Mouse (Mus musculus): ENCODE data around the gene Gm20696. TPM values are rescaled to one million over a fixed set of nuclear protein-coding genes. Genes with fewer than 3 reads are reported as not detected.
A peak's percentile ranks its signal among the peaks of the same experiment; 100 is the strongest.

Gm20696 gene
- polyA plus RNA-seq, 1 experiment from 2014 or later: 7.5 TPM

GRCm38 (mm10) chr6:99485217-99485883 is 181.2 kb downstream of the Gm20696 start:
- 18% methylated on average over 20 of the region's 20 CpGs for WGBS
- H3K4me1 ChIP-seq (ENCODE audit: control insufficient read depth, insufficient read depth, low read length): peaks cover 46% of the 10 kb centered on the region
- peak overlapping the region; percentile 42; the same call in 1 of the 2 replicates for H3K9ac ChIP-seq (ENCODE audit: low read depth, low read length)

DNA sequence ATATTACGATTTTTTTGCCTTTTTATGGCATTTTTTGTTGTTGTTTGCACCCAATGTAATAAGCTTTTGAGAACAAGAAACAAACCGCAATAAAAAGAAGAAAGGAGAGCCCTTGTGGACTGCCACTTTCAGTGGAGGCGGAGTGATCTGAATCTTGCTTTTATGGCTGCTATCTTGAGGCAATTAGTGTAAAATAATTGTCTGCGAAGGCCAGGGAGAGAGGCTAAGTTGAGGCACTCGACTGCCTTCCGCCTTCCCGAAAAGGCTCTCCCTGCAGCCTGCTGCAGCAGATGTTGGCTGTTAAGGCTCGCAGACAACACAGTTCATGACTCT is 181.7 kb downstream of the Gm20696 start:
- Histone ChIP-seq H3K4me3 (ENCODE audit: low read length) (no peak overlapping the region; the same call in 1 of the 2 replicates), H3K9ac (ENCODE audit: low read depth, low read length) (peak overlapping the region; percentile 42; the same call in 1 of the 2 replicates)
- no peak for ATAC-seq (ENCODE audit: low FRiP score, low TSS enrichment)

More at GRCm38 (mm10) chr6:99485217-99485883, 181.2 kb downstream of the Gm20696 start:
- peak overlapping the region; percentile 35 for H3K4me2 ChIP-seq (replicated peaks; ENCODE audit: low read depth, low read length)
- no peaks in the 10 kb centered on the region for H3K36me3 ChIP-seq (ENCODE audit: control insufficient read depth, insufficient read depth, low read length)
- no peak overlapping the region; the same call in 1 of the 2 replicates for H3K4me3 ChIP-seq (ENCODE audit: low read length)
- no peaks in the 10 kb centered on the region for H3K9me3 ChIP-seq (ENCODE audit: control insufficient read depth, low read length)
- peak overlapping the region; percentile 80 for H3K27ac ChIP-seq (ENCODE audit: low read depth, low read length)
- peak; percentile 93 for ATAC-seq (ENCODE audit: low FRiP score, low TSS enrichment)
- H3K27me3 ChIP-seq (ENCODE audit: control insufficient read depth, insufficient read depth, low read length): no peaks in the 10 kb centered on the region

DNA sequence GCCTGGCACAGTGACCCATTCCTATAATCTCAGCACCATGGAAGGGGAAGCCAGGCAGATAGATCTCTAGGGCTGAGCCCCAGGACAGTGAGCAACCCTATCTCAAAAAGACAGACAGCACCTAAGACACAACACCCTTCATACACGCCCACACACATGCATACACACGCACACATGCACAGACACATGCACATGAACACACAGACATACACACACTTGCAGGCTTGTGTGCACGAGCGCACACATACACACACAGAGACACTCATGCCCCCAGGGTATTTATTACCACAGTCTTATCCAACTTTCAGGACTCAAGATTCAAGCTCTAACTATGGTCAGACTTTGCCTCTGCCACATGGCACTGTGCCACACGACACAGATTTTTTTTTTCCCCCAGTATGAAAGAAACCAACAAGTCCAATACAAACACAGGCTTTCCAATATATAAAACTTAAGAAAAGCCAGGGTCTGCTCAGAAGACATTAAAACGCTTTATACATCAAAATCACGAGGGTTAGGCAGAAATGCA is 182.3 kb downstream of the Gm20696 start:
- no peak for ATAC-seq (ENCODE audit: low FRiP score, low TSS enrichment)
- H3K4me3 ChIP-seq (ENCODE audit: low read length): no peak overlapping the region
- H3K4me2 ChIP-seq (replicated peaks; ENCODE audit: low read depth, low read length): no peak overlapping the region; the same call in 1 of the 2 replicates
- WGBS: 50% methylated on average over 7 of the region's 7 CpGs
- no peaks in the 10 kb centered on the region for H3K36me3 ChIP-seq (ENCODE audit: control insufficient read depth, insufficient read depth, low read length)
- peaks cover 44% of the 10 kb centered on the region for H3K4me1 ChIP-seq (ENCODE audit: control insufficient read depth, insufficient read depth, low read length)
- no peaks in the 10 kb centered on the region for H3K27me3 ChIP-seq (ENCODE audit: control insufficient read depth, insufficient read depth, low read length)
- no peak overlapping the region for H3K9ac ChIP-seq (ENCODE audit: low read depth, low read length)
- H3K27ac ChIP-seq (ENCODE audit: low read depth, low read length): peak overlapping the region; percentile 80
- H3K9me3 ChIP-seq (ENCODE audit: control insufficient read depth, low read length): no peaks in the 10 kb centered on the region

More for the DNA sequence above, 181.7 kb downstream of the Gm20696 start:
- Histone ChIP-seq H3K9me3 (ENCODE audit: control insufficient read depth, low read length) (no peaks in the 10 kb centered on the region), H3K27me3 (ENCODE audit: control insufficient read depth, insufficient read depth, low read length) (no peaks in the 10 kb centered on the region), H3K4me1 (ENCODE audit: control insufficient read depth, insufficient read depth, low read length) (peaks cover 46% of the 10 kb centered on the region), H3K27ac (ENCODE audit: low read depth, low read length) (peak overlapping the region; percentile 80), H3K36me3 (ENCODE audit: control insufficient read depth, insufficient read depth, low read length) (no peaks in the 10 kb centered on the region), H3K4me2 (replicated peaks; ENCODE audit: low read depth, low read length) (peak overlapping the region; percentile 35)
- 6% methylated on average over 8 of the region's 8 CpGs for WGBS

DNA sequence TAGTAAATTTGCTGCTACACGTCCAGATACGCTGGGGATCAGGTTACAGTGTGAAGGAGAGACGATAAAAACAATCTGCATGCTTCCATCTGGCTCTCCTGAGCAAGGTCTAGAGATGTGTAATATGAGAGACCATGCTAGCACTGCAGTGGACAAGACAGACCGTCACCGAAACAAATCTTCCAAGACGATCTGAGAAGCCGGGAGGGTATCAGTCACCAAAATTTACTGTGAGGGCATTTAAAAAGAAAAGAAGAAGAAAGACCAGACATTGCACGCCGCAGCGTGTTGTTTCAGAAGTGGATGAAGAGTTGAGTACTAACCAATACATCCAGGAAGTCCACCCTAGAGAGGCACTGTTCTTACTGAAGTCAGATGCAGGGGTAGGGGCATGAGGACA is 183.0 kb downstream of the Gm20696 start:
- H3K9ac ChIP-seq (ENCODE audit: low read depth, low read length): no peak overlapping the region
- H3K27ac ChIP-seq (ENCODE audit: low read depth, low read length): no peak overlapping the region
- 16% methylated on average over 10 of the region's 10 CpGs for WGBS
- 0 out of 2 replicates have a peak, but pooled peaks have one; percentile 29 for ATAC-seq (ENCODE audit: low FRiP score, low TSS enrichment)
- peak overlapping the region; percentile 19; the same call in 1 of the 2 replicates for H3K4me2 ChIP-seq (replicated peaks; ENCODE audit: low read depth, low read length)
- no peaks in the 10 kb centered on the region for H3K27me3 ChIP-seq (ENCODE audit: control insufficient read depth, insufficient read depth, low read length)
- H3K4me3 ChIP-seq (ENCODE audit: low read length): no peak overlapping the region
- H3K4me1 ChIP-seq (ENCODE audit: control insufficient read depth, insufficient read depth, low read length): peaks cover 46% of the 10 kb centered on the region
- H3K9me3 ChIP-seq (ENCODE audit: control insufficient read depth, low read length): no peaks in the 10 kb centered on the region
- H3K36me3 ChIP-seq (ENCODE audit: control insufficient read depth, insufficient read depth, low read length): no peaks in the 10 kb centered on the region

- Histone ChIP-seq H3K9ac (ENCODE audit: low read depth, low read length) (no peak overlapping the region), H3K9me3 (ENCODE audit: control insufficient read depth, low read length) (no peaks in the 10 kb centered on the region), H3K4me3 (ENCODE audit: low read length) (no peak overlapping the region), H3K36me3 (ENCODE audit: control insufficient read depth, insufficient read depth, low read length) (no peaks in the 10 kb centered on the region), H3K4me1 (ENCODE audit: control insufficient read depth, insufficient read depth, low read length) (peaks cover 46% of the 10 kb centered on the region), H3K27me3 (ENCODE audit: control insufficient read depth, insufficient read depth, low read length) (no peaks in the 10 kb centered on the region), H3K4me2 (replicated peaks; ENCODE audit: low read depth, low read length) (no peak overlapping the region), H3K27ac (ENCODE audit: low read depth, low read length) (no peak overlapping the region)
- 15% methylated on average over 7 of the region's 7 CpGs for WGBS
- ATAC-seq (ENCODE audit: low FRiP score, low TSS enrichment): no peak
Observed at GRCm38 (mm10) chr6:99481568-99481967, 185.0 kb downstream of the Gm20696 start.

GRCm38 (mm10) chr6:99478873-99479650 is 187.5 kb downstream of the Gm20696 start:
- H3K4me1 ChIP-seq (ENCODE audit: control insufficient read depth, insufficient read depth, low read length): peaks cover 23% of the 10 kb centered on the region
- WGBS: 70% methylated on average over 13 of the region's 13 CpGs
- H3K4me3 ChIP-seq (ENCODE audit: low read length): no peak overlapping the region
- no peak overlapping the region for H3K4me2 ChIP-seq (replicated peaks; ENCODE audit: low read depth, low read length)
- no peak for ATAC-seq (ENCODE audit: low FRiP score, low TSS enrichment)
- no peaks in the 10 kb centered on the region for H3K9me3 ChIP-seq (ENCODE audit: control insufficient read depth, low read length)
- no peaks in the 10 kb centered on the region for H3K36me3 ChIP-seq (ENCODE audit: control insufficient read depth, insufficient read depth, low read length)
- H3K27ac ChIP-seq (ENCODE audit: low read depth, low read length): no peak overlapping the region
- no peak overlapping the region for H3K9ac ChIP-seq (ENCODE audit: low read depth, low read length)
- H3K27me3 ChIP-seq (ENCODE audit: control insufficient read depth, insufficient read depth, low read length): no peaks in the 10 kb centered on the region

DNA sequence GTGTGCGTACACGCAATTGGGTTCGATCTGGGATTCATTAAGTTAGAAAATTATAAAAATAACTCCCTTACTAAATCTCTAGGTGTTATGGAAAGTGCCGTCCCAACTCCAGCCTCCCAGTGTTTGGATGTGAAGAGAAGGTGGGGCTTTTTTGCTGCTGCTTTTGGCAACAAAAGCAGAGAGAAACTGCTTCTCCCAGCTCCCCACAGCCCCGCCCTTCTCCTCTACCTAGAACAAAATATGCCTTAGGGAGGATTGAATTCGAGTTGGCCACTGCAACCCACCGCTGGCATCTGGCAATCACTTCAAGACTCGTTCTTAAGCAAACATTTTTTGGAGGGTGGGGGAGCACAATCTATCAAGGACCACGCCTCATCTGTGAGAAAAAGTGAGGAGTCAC is 191.6 kb downstream of the Gm20696 start:
- 83% methylated on average over 9 of the region's 9 CpGs for WGBS
- Histone ChIP-seq H3K27ac (ENCODE audit: low read depth, low read length) (no peak overlapping the region), H3K36me3 (ENCODE audit: control insufficient read depth, insufficient read depth, low read length) (no peaks in the 10 kb centered on the region), H3K27me3 (ENCODE audit: control insufficient read depth, insufficient read depth, low read length) (no peaks in the 10 kb centered on the region), H3K9ac (ENCODE audit: low read depth, low read length) (no peak overlapping the region), H3K9me3 (ENCODE audit: control insufficient read depth, low read length) (no peaks in the 10 kb centered on the region), H3K4me2 (replicated peaks; ENCODE audit: low read depth, low read length) (no peak overlapping the region), H3K4me1 (ENCODE audit: control insufficient read depth, insufficient read depth, low read length) (peaks cover 19% of the 10 kb centered on the region), H3K4me3 (ENCODE audit: low read length) (no peak overlapping the region)
- ATAC-seq (ENCODE audit: low FRiP score, low TSS enrichment): no peak

DNA sequence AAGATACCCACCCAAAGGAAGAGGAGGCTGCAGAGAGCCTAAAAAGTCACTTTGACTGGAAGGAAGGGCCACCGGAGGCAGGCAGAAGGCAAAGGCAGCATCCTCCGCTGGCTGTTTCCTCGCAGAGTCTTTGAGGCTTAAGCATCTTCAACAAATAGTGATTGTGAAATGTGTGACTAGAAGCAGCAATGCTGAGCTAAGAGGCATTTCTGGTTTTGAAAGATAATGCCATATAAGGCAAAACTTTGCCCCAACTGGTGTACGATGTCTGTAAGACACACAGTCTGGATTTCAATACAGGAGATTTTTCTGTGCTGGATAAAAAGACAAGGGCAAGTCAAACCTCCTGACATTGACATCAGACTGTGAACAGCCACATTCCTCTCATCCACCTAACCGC is 195.7 kb downstream of the Gm20696 start:
- H3K36me3 ChIP-seq (ENCODE audit: control insufficient read depth, insufficient read depth, low read length): no peaks in the 10 kb centered on the region
- 51% methylated on average over 5 of the region's 5 CpGs for WGBS
- H3K27ac ChIP-seq (ENCODE audit: low read depth, low read length): 0 out of 2 replicates have a peak overlapping the region, but pooled peaks have one; percentile 6
- H3K4me3 ChIP-seq (ENCODE audit: low read length): no peak overlapping the region
- H3K27me3 ChIP-seq (ENCODE audit: control insufficient read depth, insufficient read depth, low read length): no peaks in the 10 kb centered on the region
- ATAC-seq (ENCODE audit: low FRiP score, low TSS enrichment): no peak
- peaks cover 36% of the 10 kb centered on the region for H3K4me1 ChIP-seq (ENCODE audit: control insufficient read depth, insufficient read depth, low read length)
- no peaks in the 10 kb centered on the region for H3K9me3 ChIP-seq (ENCODE audit: control insufficient read depth, low read length)
- H3K9ac ChIP-seq (ENCODE audit: low read depth, low read length): no peak overlapping the region
- H3K4me2 ChIP-seq (replicated peaks; ENCODE audit: low read depth, low read length): no peak overlapping the region
